Mouse (Mus musculus) hindbrain, embryonic 13.5 days (tissue): ENCODE data around the gene Gm21973. TPM values are rescaled to one million over a fixed set of nuclear protein-coding genes. Genes with fewer than 3 reads are reported as not detected.
A peak's percentile ranks its signal among the peaks of the same experiment; 100 is the strongest.

Experiments
- ATAC-seq: fragments of 200-750 bp; cut with Nextera tagmentation; 2 replicates; pipeline ENCODE4 v1.8.0; 2017; ENCODE audit warnings: moderate TSS enrichment; ENCODE audit not compliant: low FRiP score
- H3K27ac ChIP-seq: fragments of 300-500 bp; sonication (generic); 2 replicates; pipeline ENCODE4 v1.5.1; 2015; ENCODE audit warnings: inconsistent platforms, mild to moderate bottlenecking, moderate library complexity
- H3K27me3 ChIP-seq: fragments of 300-500 bp; sonication (generic); 2 replicates; pipeline ENCODE4 v1.6.1; 2015; ENCODE audit warnings: mild to moderate bottlenecking, inconsistent platforms
- H3K36me3 ChIP-seq: fragments of 300-500 bp; sonication (generic); 2 replicates; pipeline ENCODE4 v1.6.1; 2015; ENCODE audit warnings: mild to moderate bottlenecking, inconsistent platforms
- H3K4me1 ChIP-seq: fragments of 300-500 bp; sonication (generic); replicated peaks from 2 replicates; pipeline ENCODE4 v1.6.1; 2015; ENCODE audit warnings: inconsistent platforms
- H3K4me2 ChIP-seq: fragments of 300-500 bp; sonication (generic); 2 replicates; pipeline ENCODE4 v1.6.1; 2015; ENCODE audit warnings: inconsistent platforms, mild to moderate bottlenecking, moderate library complexity
- H3K4me3 ChIP-seq: fragments of 300-500 bp; sonication (generic); 2 replicates; pipeline ENCODE4 v1.5.1; 2015; ENCODE audit warnings: mild to moderate bottlenecking, inconsistent platforms
- H3K9ac ChIP-seq: fragments of 300-500 bp; sonication (generic); 2 replicates; pipeline ENCODE4 v1.6.1; 2015; ENCODE audit warnings: mild to moderate bottlenecking, inconsistent platforms
- H3K9me3 ChIP-seq: fragments of 300-500 bp; sonication (generic); 2 replicates; pipeline ENCODE4 v1.6.1; 2016; ENCODE audit warnings: inconsistent platforms
- WGBS: fragments of 180-500 bp; shearing (Covaris S2); methylation state at CpG from one replicate; pipeline ENCODE4 v1.1.7; 2015; 5-methylcytosine and 5-hydroxymethylcytosine counted together
- polyA plus RNA-seq: library from polyadenylated mRNA; unstranded; fragments of >200 nt; fragmentation: Nextera tagmentation; extraction: Ambion mirVana; gene quantifications from 2 replicates; pipeline ENCODE4 v1.2.1, GENCODE M21; 2015

Gene Gm21973
- polyA plus RNA-seq = not detected in 2 replicates

DNA sequence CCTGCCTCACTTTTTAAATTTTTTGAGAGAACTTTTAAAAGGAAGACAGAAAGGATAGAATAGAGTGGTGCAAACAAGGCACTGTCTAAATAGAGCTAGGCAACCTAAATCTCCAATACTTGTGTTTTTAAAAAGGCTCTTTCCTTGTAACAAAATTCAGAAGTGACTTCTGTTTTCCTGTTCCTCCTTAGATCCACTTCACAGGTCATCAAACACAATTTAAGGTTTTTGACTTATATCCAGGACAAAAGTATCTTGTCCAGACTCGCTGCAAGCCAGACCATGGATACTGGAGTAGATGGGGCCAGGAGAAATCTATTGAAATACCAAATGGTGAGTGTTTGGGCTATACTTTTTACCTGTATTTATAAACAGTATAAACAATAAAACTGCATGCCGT, at the start of gene Gm21973:
TSS of gene Gm21973 (plus strand) at position 301 of the 400 bp plus-strand sequence.
- Histone ChIP-seq H3K4me3 (no peak within 1 kb of the TSS), H3K4me2 (no peak within 1 kb of the TSS), H3K27me3 (no peaks in the 10 kb centered on the region), H3K27ac (no peak within 1 kb of the TSS), H3K9ac (no peak within 1 kb of the TSS), H3K4me1 (no peaks in the 10 kb centered on the region), H3K9me3 (no peaks in the 10 kb centered on the region), H3K36me3 (no peaks in the 10 kb centered on the region)
- WGBS = 91% methylated on average over 2 of the region's 2 CpGs
- ATAC-seq = no peak

DNA sequence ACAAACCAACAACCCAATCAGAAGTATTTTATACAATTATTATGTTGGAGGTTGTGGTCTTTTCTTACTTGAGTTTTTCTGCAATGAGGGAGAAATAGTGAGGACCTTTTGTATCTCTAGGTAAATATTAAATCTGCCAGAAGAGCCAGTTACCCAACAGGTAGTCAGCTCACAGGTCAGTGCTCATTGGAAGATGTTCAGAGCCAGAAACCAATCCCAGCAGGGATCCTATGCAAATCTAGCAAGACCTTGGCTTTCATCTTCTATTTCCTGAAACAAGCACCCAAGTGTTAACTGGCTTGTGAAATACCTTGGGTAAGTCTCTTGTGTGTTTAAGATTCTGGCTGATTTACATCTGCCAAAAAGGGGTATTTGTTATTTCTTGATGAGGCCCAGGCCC, 48.8 kb upstream of the Gm21973 start:
- no peak overlapping the region for H3K4me3 ChIP-seq
- no peak overlapping the region for H3K27ac ChIP-seq
- ATAC-seq = no peak
- H3K9ac ChIP-seq = no peak overlapping the region
- no peaks in the 10 kb centered on the region for H3K4me1 ChIP-seq
- H3K36me3 ChIP-seq = no peaks in the 10 kb centered on the region
- H3K27me3 ChIP-seq = no peaks in the 10 kb centered on the region
- H3K4me2 ChIP-seq = no peak overlapping the region
- H3K9me3 ChIP-seq = no peaks in the 10 kb centered on the region

- Histone ChIP-seq H3K27ac (no peak overlapping the region), H3K4me3 (no peak overlapping the region), H3K4me1 (no peaks in the 10 kb centered on the region), H3K4me2 (no peak overlapping the region), H3K9ac (no peak overlapping the region), H3K36me3 (no peaks in the 10 kb centered on the region), H3K27me3 (no peaks in the 10 kb centered on the region), H3K9me3 (no peaks in the 10 kb centered on the region)
- ATAC-seq = no peak
- 82% methylated on average over 4 of the region's 4 CpGs for WGBS
These were observed 47.7 kb upstream of the Gm21973 start for GRCm38 (mm10) chr15:10277461-10277860.

DNA sequence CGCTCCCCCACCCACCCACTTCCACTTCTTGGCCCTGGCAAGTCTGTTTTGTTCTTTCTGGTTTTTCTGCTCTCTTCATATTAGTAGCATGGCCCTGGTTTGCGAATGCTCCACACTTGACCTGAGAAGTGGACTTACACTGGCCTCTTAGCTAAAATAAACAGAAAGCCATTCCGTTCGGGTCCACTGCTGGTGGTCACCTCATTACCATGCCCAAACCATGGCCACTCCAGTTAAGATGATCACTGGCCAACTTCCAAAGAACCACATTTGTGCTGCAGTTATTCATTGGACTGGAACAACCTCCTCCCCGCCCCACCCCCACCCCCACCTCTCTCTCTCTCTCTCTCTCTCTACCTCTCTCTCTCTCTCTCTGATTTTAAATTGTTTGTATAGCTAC, 43.6 kb upstream of the Gm21973 start:
- no peaks in the 10 kb centered on the region for H3K27me3 ChIP-seq
- WGBS = 82% methylated on average over 5 of the region's 5 CpGs
- no peak overlapping the region for H3K27ac ChIP-seq
- H3K36me3 ChIP-seq = no peaks in the 10 kb centered on the region
- H3K9ac ChIP-seq = no peak overlapping the region
- H3K4me2 ChIP-seq = no peak overlapping the region
- no peak overlapping the region for H3K4me3 ChIP-seq
- no peaks in the 10 kb centered on the region for H3K9me3 ChIP-seq
- H3K4me1 ChIP-seq = no peaks in the 10 kb centered on the region
- no peak for ATAC-seq

DNA sequence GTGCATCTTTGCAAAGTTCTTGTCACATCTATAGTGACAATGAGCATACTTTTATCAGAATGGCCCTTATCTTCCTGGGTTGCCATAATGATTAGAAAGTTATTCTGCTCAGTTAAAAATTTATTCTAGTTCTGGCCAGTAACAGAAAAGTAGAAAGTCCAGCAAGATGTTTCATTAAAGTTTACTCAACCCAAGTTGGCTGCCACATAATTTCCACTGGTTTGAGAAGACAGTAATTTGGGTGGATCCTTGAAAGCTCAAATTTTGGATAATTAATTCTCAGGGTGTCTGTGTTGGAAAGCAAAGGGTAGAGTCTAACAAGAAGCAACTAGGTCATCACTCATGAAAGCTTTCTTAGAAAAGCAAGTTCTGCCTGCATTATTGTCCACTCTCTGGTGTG, 41.5 kb upstream of the Gm21973 start:
- no peaks in the 10 kb centered on the region for H3K9me3 ChIP-seq
- no peak for ATAC-seq
- no peak overlapping the region for H3K4me3 ChIP-seq
- no peaks in the 10 kb centered on the region for H3K4me1 ChIP-seq
- H3K9ac ChIP-seq = no peak overlapping the region
- no peaks in the 10 kb centered on the region for H3K36me3 ChIP-seq
- no peak overlapping the region for H3K27ac ChIP-seq
- no peak overlapping the region for H3K4me2 ChIP-seq
- H3K27me3 ChIP-seq = no peaks in the 10 kb centered on the region

GRCm38 (mm10) chr15:10296570-10296969, 28.6 kb upstream of the Gm21973 start:
- no peaks in the 10 kb centered on the region for H3K27me3 ChIP-seq
- no peak overlapping the region for H3K9ac ChIP-seq
- 93% methylated on average over 1 of the region's 1 CpGs for WGBS
- no peak overlapping the region for H3K4me2 ChIP-seq
- no peak overlapping the region for H3K4me3 ChIP-seq
- no peaks in the 10 kb centered on the region for H3K4me1 ChIP-seq
- no peak overlapping the region for H3K27ac ChIP-seq
- H3K36me3 ChIP-seq = no peaks in the 10 kb centered on the region
- H3K9me3 ChIP-seq = no peaks in the 10 kb centered on the region
- ATAC-seq = no peak

DNA sequence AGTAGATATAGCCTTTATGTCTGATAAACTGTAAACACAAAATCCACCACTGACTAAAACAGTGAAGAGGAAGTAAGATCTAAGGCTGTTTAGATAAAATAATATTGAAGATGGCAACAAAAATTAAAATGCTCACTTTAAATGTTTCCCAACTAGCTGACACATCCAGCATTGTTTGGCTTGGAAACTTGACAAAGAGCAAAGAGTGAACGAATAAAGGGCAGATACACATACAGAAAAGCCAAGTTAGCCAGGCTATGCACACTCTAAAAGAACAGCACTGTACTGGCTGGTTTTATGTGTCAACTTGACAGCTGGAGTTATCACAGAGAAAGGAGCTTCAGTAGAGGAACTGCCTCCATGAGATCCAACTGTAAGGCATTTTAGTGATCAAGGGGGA, 27.1 kb upstream of the Gm21973 start:
- Histone ChIP-seq H3K4me2 (no peak overlapping the region), H3K4me1 (no peaks in the 10 kb centered on the region), H3K9me3 (no peaks in the 10 kb centered on the region), H3K27me3 (no peaks in the 10 kb centered on the region), H3K27ac (no peak overlapping the region), H3K4me3 (no peak overlapping the region), H3K36me3 (no peaks in the 10 kb centered on the region), H3K9ac (no peak overlapping the region)
- ATAC-seq = no peak
- 76% methylated on average over 1 of the region's 1 CpGs for WGBS

DNA sequence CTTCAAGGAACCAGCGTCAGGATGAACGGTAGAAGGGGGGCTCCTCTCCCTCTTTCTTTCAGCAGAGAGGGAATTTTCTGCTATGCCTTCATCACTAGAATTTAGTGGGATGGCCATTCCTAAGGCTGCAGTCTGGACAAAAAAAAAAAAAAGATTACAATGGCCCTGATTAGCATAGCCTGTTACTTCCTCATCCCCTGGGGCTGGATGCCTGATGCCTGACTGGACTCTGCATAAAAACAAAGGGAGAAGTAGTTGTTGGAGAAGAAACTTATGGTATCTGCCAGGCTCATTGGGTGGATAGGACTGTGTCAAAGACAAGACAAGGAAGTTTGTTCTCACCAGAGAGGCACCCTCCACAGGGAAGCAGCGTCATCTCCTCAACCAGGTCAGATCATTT, 25.7 kb upstream of the Gm21973 start:
- Histone ChIP-seq H3K9me3 (no peaks in the 10 kb centered on the region), H3K27ac (no peak overlapping the region), H3K4me3 (no peak overlapping the region), H3K27me3 (no peaks in the 10 kb centered on the region), H3K9ac (no peak overlapping the region), H3K4me2 (no peak overlapping the region), H3K36me3 (no peaks in the 10 kb centered on the region), H3K4me1 (no peaks in the 10 kb centered on the region)
- 59% methylated on average over 3 of the region's 3 CpGs for WGBS
- no peak for ATAC-seq

GRCm38 (mm10) chr15:10306461-10306860, 18.7 kb upstream of the Gm21973 start:
- Histone ChIP-seq H3K4me3 (no peak overlapping the region), H3K4me2 (no peak overlapping the region), H3K4me1 (no peaks in the 10 kb centered on the region), H3K9me3 (no peaks in the 10 kb centered on the region), H3K27me3 (no peaks in the 10 kb centered on the region), H3K36me3 (no peaks in the 10 kb centered on the region), H3K27ac (no peak overlapping the region), H3K9ac (no peak overlapping the region)
- WGBS = 100% methylated on average over 1 of the region's 1 CpGs
- ATAC-seq = no peak

DNA sequence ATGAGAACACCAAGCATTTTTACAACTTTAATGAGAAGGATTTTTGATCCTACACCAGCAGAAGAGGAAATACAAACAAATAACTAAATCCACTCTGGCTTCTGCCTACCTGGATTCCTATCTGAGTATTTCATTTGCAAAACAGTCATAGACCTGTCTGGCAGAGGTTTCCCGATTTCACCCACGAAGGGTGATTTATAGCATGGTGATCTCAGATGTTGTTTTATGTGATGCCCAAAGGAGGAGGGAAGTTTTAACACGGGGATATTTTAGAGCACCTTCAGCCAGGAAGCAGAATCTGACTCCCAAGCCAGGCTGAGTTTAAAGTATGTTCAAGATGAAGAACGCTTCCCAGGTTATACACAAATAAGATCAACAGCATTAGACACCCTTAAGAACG, 13.4 kb upstream of the Gm21973 start:
- no peaks in the 10 kb centered on the region for H3K4me1 ChIP-seq
- H3K36me3 ChIP-seq = no peaks in the 10 kb centered on the region
- H3K27ac ChIP-seq = no peak overlapping the region
- 83% methylated on average over 5 of the region's 5 CpGs for WGBS
- no peaks in the 10 kb centered on the region for H3K27me3 ChIP-seq
- ATAC-seq = no peak
- no peak overlapping the region for H3K4me3 ChIP-seq
- H3K9ac ChIP-seq = no peak overlapping the region
- no peaks in the 10 kb centered on the region for H3K9me3 ChIP-seq
- no peak overlapping the region for H3K4me2 ChIP-seq

DNA sequence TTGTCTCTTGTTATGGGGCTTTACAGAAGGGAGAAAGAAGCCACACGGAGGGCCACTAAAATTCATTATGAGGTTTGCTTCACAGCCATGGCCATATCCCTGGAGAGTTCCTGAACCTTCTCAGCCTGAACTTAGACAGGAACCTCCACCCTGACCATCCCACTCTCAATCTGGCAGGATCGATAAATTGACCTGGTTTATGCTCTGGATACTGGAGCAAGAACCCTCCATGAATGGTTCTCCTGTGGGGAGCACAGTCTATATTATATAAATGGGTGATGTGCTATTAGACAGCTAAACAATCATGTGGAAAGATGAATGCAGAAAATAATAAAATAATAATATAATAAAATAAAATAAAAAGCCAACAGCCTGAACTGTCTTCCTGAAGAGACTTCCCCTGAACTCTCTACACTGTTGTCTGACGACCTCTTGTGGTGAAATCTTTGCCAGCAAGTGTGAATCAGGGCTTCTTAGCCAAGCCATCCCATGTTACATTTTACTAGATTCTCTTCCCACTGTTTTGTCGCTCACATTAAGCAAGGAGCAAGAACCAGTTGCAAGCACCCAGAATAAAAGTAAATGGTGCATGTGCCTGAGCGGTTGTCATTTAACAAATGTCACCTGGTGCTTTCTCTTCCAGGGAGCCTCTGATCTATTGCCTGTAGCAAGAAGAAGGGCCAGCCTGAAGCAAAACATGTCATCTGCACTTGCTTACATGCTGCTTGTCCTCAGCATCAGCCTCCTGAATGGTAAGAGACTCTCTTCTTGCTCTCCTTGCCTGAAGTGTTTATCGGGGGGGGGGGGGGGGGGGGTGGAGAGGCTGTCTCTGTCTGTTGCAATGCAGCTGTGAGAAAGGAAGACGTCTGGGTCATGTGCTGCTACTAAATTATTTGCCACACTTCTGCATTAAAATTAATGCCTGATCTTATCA, 11.4 kb upstream of the Gm21973 start:
- Histone ChIP-seq H3K4me1 (no peaks in the 10 kb centered on the region), H3K4me2 (no peak overlapping the region), H3K9ac (no peak overlapping the region), H3K9me3 (no peaks in the 10 kb centered on the region), H3K27ac (no peak overlapping the region), H3K27me3 (no peaks in the 10 kb centered on the region), H3K36me3 (no peaks in the 10 kb centered on the region), H3K4me3 (no peak overlapping the region)
- ATAC-seq = 0 out of 2 replicates have a peak, but pooled peaks have one; percentile 65
- WGBS = 54% methylated on average over 7 of the region's 7 CpGs

GRCm38 (mm10) chr15:10330626-10331025, 5.4 kb downstream of the Gm21973 start:
- WGBS = 86% methylated on average over 3 of the region's 3 CpGs
- ATAC-seq = no peak

GRCm38 (mm10) chr15:10332566-10332965, 7.4 kb downstream of the Gm21973 start:
- 96% methylated on average over 1 of the region's 1 CpGs for WGBS
- no peak overlapping the region for H3K27ac ChIP-seq
- no peak overlapping the region for H3K9ac ChIP-seq
- H3K4me2 ChIP-seq = no peak overlapping the region
- no peaks in the 10 kb centered on the region for H3K27me3 ChIP-seq
- ATAC-seq = no peak
- no peaks in the 10 kb centered on the region for H3K4me1 ChIP-seq
- H3K9me3 ChIP-seq = no peaks in the 10 kb centered on the region
- no peaks in the 10 kb centered on the region for H3K36me3 ChIP-seq
- H3K4me3 ChIP-seq = no peak overlapping the region

More at GRCm38 (mm10) chr15:10330626-10331025, 5.4 kb downstream of the Gm21973 start:
- H3K4me1 ChIP-seq = no peaks in the 10 kb centered on the region
- no peaks in the 10 kb centered on the region for H3K9me3 ChIP-seq
- no peaks in the 10 kb centered on the region for H3K36me3 ChIP-seq
- no peak overlapping the region for H3K4me3 ChIP-seq
- no peak overlapping the region for H3K27ac ChIP-seq
- H3K4me2 ChIP-seq = no peak overlapping the region
- H3K9ac ChIP-seq = no peak overlapping the region
- no peaks in the 10 kb centered on the region for H3K27me3 ChIP-seq
